Comparison of ENCODE assay signal across 11 mouse cellular contexts in the genomic region with DNA sequence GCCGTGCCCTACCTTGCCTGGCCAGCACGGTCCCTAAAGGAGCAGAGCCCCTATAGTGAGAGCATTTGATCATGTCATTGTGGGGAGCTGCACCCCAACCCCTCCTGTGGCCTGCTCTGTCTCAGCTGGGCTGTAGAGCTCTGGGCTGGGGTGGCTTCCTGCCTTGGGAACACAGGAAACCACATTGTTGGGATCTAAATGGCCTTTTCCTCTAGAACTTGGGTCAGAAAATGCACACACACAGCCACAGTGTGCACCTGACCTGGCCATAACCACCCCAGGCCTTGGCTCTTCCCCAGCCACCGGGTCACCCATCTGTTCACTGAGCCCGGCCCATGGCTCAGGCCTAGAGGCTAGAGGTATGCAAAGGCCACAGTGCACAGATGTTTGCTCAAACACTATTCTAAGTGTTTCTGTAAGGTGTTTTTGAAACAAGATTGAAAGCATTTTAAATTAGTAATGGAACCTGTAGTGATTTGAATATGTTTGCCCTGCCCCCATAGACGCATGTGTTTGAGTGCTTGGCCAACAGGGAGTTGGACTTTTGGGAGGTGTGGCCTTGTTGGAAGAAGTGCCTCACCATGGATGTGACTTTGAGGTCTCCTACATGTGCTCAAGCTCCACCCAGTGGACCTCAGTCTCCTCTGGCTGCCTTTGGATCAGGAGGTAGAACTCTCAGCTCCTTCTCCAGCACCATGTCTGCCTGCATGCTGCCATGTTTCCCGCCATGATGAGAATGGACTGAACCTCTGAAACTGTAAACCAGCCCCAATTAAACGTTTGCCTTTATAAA. TPM values are rescaled to one million over a fixed set of nuclear protein-coding genes. Genes with fewer than 3 reads are reported as not detected.
DNase-seq lines count a peak whose midpoint lies in the region; ATAC-seq and TF ChIP-seq lines count a peak whose summit lies in the region.
"Had no signal": no experiment of that assay in that cellular context is flagged by ENCODE, and none has a peak within 500 bp of the region (broad histone marks: within the 10 kb centered on the region; RNA-seq: fewer than 3 reads in every experiment).

No protein-coding gene starts in this region.

- H3K4me2 ChIP-seq in heart, embryonic 12.5 days: no peak overlapping the region
- H3K4me2 ChIP-seq in limb, embryonic 15.5 days: no peak overlapping the region

- TF ChIP-seq POLR2A in cortical plate, adult 2 months (IDR thresholded peaks at IDR 0.05; ENCODE audit: extremely low read depth, insufficient read depth, low read length): no peak

- 84% methylated on average over 7 of the region's 7 CpGs for WGBS in heart, embryonic 12.5 days
- WGBS in limb, embryonic 15.5 days: 86% methylated on average over 7 of the region's 7 CpGs

- no peak for TF ChIP-seq CTCF in cortical plate, adult 2 months (IDR thresholded peaks at IDR 0.05; ENCODE audit: extremely low read depth, insufficient read depth, low read length)

- peaks cover 9% of the 10 kb centered on the region for H3K4me1 ChIP-seq in heart, embryonic 12.5 days (replicated peaks)
- no peaks in the 10 kb centered on the region; the same call in 1 of the 2 replicates for H3K4me1 ChIP-seq in cortical plate, adult 2 months (ENCODE audit: control insufficient read depth, insufficient read depth, low read length)
- H3K4me1 ChIP-seq in limb, embryonic 15.5 days: peaks cover 9% of the 10 kb centered on the region

- ATAC-seq in heart, embryonic 12.5 days (ENCODE audit: insufficient number of reproducible peaks, low FRiP score): no peak
- ATAC-seq in limb, embryonic 15.5 days (ENCODE audit: insufficient number of reproducible peaks, low FRiP score, low TSS enrichment, low read depth): peak; percentile 61; the same call in 1 of the 2 replicates
- ATAC-seq: intestine, postnatal 0 days had no signal

- no peaks in the 10 kb centered on the region for H3K9me3 ChIP-seq in heart, embryonic 12.5 days (replicated peaks)
- no peaks in the 10 kb centered on the region for H3K9me3 ChIP-seq in limb, embryonic 15.5 days

- DNase-seq in heart, adult 11 months: peak; percentile 99
- peak; percentile 46 to 58 for DNase-seq in heart, postnatal 36 days
- DNase-seq in Muller cell, postnatal 12 days (ENCODE audit: inconsistent ontology term): no peak
- no peak for DNase-seq in embryo, embryonic 10.5 days (ENCODE audit: low spot score)
- no peak for DNase-seq in frontal cortex, postnatal 36 days (ENCODE audit: low spot score in 2 of 2)
- DNase-seq: left cerebral cortex, postnatal 4 days; right cerebral cortex, adult 18-20 months had no signal

- no peak overlapping the region for H3K9ac ChIP-seq in heart, embryonic 12.5 days
- H3K9ac ChIP-seq in limb, embryonic 15.5 days: no peak overlapping the region

- intact Hi-C loops in heart, postnatal 36 days (cut with DNase I): loop anchor here (2.0 kb wide), 1 partner anchor 44 kb away; no protein-coding TSS in a partner anchor

- no peaks in the 10 kb centered on the region for H3K36me3 ChIP-seq in heart, embryonic 12.5 days
- 0 out of 2 replicates have a peak, but pooled peaks cover 10% of the 10 kb centered on the region for H3K36me3 ChIP-seq in limb, embryonic 15.5 days

- no peak overlapping the region for H3K27ac ChIP-seq in heart, embryonic 12.5 days (ENCODE audit: poor library complexity, severe bottlenecking)
- peak overlapping the region; percentile 79 for H3K27ac ChIP-seq in cortical plate, adult 2 months (ENCODE audit: insufficient read depth, low read length)
- no peak overlapping the region for H3K27ac ChIP-seq in limb, embryonic 15.5 days

- no peak overlapping the region for H3K4me3 ChIP-seq in heart, embryonic 12.5 days
- no peak overlapping the region for H3K4me3 ChIP-seq in cortical plate, adult 2 months (ENCODE audit: insufficient read depth, low read length)
- no peak overlapping the region for H3K4me3 ChIP-seq in limb, embryonic 15.5 days

- no peaks in the 10 kb centered on the region for H3K27me3 ChIP-seq in heart, embryonic 12.5 days (replicated peaks)
- no peaks in the 10 kb centered on the region for H3K27me3 ChIP-seq in limb, embryonic 15.5 days

RNA-seq across cellular contexts. Expression of gene Tns1, which starts 49.4 kb away (rescaled TPM):
- polyA plus RNA-seq in heart, embryonic 12.5 days (2016; fragmentation: Nextera tagmentation; extraction: Ambion mirVana): 111 and 115 TPM in 2 replicates
- 19.3 and 23.0 TPM in 2 replicates for polyA plus RNA-seq in cortical plate, adult 2 months (2012; rRNA removed)
- total RNA-seq in heart, postnatal 36 days (2021): 100 to 1,000 TPM; 672 to 786 TPM
- polyA plus RNA-seq in limb, embryonic 15.5 days (2015; fragmentation: Nextera tagmentation; extraction: Ambion mirVana): 59.9 and 65.2 TPM in 2 replicates

RNA-seq across cellular contexts. Expression of gene Rufy4, which starts 50.5 kb away (rescaled TPM):
- polyA plus RNA-seq in heart, embryonic 12.5 days (2016; fragmentation: Nextera tagmentation; extraction: Ambion mirVana): 0.28 and 0.36 TPM in 2 replicates
- not detected in 2 replicates for polyA plus RNA-seq in cortical plate, adult 2 months (2012; rRNA removed)
- 1 to 10 TPM in 1 of 2 experiments, under 1 TPM in 1; 0.69 to 1.2 TPM for total RNA-seq in heart, postnatal 36 days (2021)
- polyA plus RNA-seq in limb, embryonic 15.5 days (2015; fragmentation: Nextera tagmentation; extraction: Ambion mirVana): 0.35 and 0.84 TPM in 2 replicates
- polyA plus RNA-seq: intestine, postnatal 0 days had no signal

Comparison
In these comparisons a context has a peak if more than half of its experiments do, and no peak if none do; other contexts are left out.
1. DNase-seq: peak in heart, adult 11 months (single experiment) and heart, postnatal 36 days (2 of 2); none in Muller cell, postnatal 12 days (single experiment), embryo, embryonic 10.5 days (single experiment) and frontal cortex, postnatal 36 days (0 of 2).